Mouse (Mus musculus): Measurements from ENCODE around the gene Cnnm4. TPM values are rescaled to one million over a fixed set of nuclear protein-coding genes. Genes with fewer than 3 reads are reported as not detected.
A peak's percentile ranks its signal among the peaks of the same experiment; 100 is the strongest.

The Cnnm4 gene
- polyA plus RNA-seq, 1 experiment: 5.6 TPM

DNA sequence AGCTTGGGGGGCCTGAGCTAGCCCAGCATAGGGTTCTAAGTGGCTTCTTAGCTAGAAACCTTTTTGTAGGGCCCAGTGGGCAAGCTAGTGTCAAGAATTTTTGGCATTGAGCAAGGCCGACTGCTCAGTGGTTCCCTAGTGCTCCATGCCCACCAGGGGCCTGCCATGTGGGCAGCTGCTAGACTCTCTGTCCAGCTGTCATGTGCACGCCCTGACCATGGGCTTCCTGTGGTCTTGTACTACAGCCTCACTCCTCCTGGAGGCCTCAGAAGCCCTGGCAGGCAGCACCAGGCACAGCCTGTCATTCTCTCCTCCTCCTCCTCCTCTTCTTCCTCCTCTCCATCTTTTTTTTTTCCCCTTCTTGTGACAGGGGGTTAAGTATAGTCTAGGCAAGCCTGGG lies 25.9 kb downstream of the Cnnm4 start:
- Histone ChIP-seq H3K27me3 (ENCODE audit: control insufficient read depth, insufficient read depth, low read length) (no peaks in the 10 kb centered on the region), H3K4me3 (ENCODE audit: extremely low read depth, insufficient read depth, insufficient read length) (no peak overlapping the region), H3K4me1 (ENCODE audit: control insufficient read depth, insufficient read depth, insufficient read length) (no peaks in the 10 kb centered on the region), H3K36me3 (ENCODE audit: control insufficient read depth, insufficient read depth, low read length) (peaks cover 10% of the 10 kb centered on the region), H3K27ac (ENCODE audit: insufficient read depth, low read length) (no peak overlapping the region)
- no peak for DNase-seq (ENCODE audit: low read depth in 1 of 2, low spot score in 2 of 2)
- no peak for TF ChIP-seq POLR2A (IDR thresholded peaks at IDR 0.05; ENCODE audit: low read depth, low read length)
- no peak for TF ChIP-seq CTCF (IDR thresholded peaks at IDR 0.05; ENCODE audit: extremely low read depth, insufficient read depth, insufficient read length, insufficient replicate concordance)
- 85% methylated on average over 2 of the region's 2 CpGs for WGBS

DNA sequence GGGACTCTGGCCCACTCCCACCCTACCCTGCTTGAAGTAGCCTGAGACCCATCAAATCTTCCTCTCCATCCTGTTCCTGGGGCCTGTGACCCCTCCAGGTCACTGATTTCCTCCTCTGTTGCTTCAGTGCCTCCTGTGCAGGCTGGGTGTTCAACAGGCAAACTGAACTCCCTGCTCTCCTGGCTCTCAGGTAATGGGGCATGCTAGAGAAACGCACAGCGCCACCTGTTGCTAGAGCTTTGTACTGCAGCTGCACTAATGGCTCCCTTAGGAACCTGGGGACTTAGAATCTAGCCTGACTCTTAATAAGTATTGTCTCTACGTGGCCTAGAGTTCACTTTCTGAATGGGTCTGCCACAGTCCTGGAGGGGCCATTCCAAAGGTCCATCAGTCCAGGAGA lies 29.8 kb downstream of the Cnnm4 start:
- H3K36me3 ChIP-seq (ENCODE audit: control insufficient read depth, insufficient read depth, low read length): peaks cover 10% of the 10 kb centered on the region
- WGBS: 4% methylated on average over 3 of the region's 3 CpGs
- peak; percentile 87; the same call in 1 of the 2 replicates for TF ChIP-seq CTCF (IDR thresholded peaks at IDR 0.05; ENCODE audit: extremely low read depth, insufficient read depth, insufficient read length, insufficient replicate concordance)
- TF ChIP-seq POLR2A (IDR thresholded peaks at IDR 0.05; ENCODE audit: low read depth, low read length): no peak

DNA sequence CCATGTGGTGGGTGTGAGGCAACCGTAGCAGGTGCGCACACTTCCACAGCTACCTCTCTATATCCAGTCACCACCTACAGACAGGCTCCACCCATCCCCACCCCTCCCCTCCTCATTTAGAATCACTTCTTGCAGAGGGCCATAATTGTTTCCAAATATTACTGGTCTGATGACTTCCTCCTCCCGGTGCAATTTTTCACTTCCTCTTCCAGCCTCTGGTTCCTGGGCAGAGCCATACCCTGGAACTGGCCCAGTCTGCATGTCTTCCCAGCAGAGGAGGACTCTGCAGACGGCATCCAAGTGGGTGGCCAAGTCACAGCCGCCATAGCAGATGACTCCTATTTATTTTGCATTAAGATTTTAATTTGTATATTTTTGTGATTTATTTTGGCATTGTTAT lies 36.8 kb downstream of the Cnnm4 start:
- 55% methylated on average over 5 of the region's 5 CpGs for WGBS
- H3K4me1 ChIP-seq (ENCODE audit: control insufficient read depth, insufficient read depth, insufficient read length): peaks cover 6% of the 10 kb centered on the region
- H3K27ac ChIP-seq (ENCODE audit: insufficient read depth, low read length): no peak overlapping the region
- H3K4me3 ChIP-seq (ENCODE audit: extremely low read depth, insufficient read depth, insufficient read length): no peak overlapping the region
- H3K27me3 ChIP-seq (ENCODE audit: control insufficient read depth, insufficient read depth, low read length): no peaks in the 10 kb centered on the region
- TF ChIP-seq CTCF (IDR thresholded peaks at IDR 0.05; ENCODE audit: extremely low read depth, insufficient read depth, insufficient read length, insufficient replicate concordance): no peak
- TF ChIP-seq POLR2A (IDR thresholded peaks at IDR 0.05; ENCODE audit: low read depth, low read length): no peak
- H3K36me3 ChIP-seq (ENCODE audit: control insufficient read depth, insufficient read depth, low read length): peaks cover 2% of the 10 kb centered on the region
- no peak for DNase-seq (ENCODE audit: low read depth in 1 of 2, low spot score in 2 of 2)

More for the DNA sequence above, 29.8 kb downstream of the Cnnm4 start:
- Histone ChIP-seq H3K4me3 (ENCODE audit: extremely low read depth, insufficient read depth, insufficient read length) (no peak overlapping the region), H3K27ac (ENCODE audit: insufficient read depth, low read length) (no peak overlapping the region), H3K27me3 (ENCODE audit: control insufficient read depth, insufficient read depth, low read length) (no peaks in the 10 kb centered on the region), H3K4me1 (ENCODE audit: control insufficient read depth, insufficient read depth, insufficient read length) (no peaks in the 10 kb centered on the region)
- peak; percentile 53 to 79 for DNase-seq (ENCODE audit: low read depth in 1 of 2, low spot score in 2 of 2)

DNA sequence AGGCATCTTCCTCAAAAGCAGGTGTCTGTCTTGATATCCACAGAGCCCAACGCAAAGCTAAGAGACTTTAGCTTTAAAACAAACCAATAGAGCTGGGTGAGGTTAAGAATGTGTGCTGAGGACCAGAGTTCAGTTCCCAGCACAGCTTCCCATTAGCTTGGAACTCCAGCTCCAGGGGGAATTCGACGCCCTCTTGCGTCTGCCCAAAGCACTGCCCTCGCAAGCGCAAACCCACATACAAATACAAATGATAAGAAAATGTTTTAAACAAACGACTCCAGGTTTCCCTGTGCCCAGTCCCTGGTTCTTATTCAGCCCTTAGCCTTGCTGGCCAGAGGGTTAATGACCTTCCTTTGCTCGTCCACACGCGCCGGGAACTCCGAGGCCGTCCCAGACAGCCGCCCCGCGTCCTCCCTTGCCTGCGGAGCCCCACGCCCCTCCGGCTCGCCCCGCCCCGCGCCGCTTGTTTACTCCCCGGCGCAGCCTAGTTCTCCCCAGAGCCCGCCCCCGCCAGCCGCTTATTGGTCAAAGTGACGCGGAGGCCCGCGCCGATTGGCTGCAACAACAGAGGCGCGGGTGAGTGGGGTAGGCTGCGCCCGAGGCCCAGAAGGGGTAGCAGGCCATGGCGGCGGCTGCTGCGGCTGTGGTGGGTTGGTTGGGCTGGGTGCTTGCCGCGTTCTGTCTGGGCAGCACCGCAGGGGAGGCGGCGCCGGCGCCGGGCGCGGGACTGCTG lies 40.0 kb downstream of the Cnnm4 start, which contains the start of gene Cnnm3:
Gene Cnnm3, plus strand, starts transcription at position 579 of the 733 bp plus-strand sequence.
- Histone ChIP-seq H3K4me3 (ENCODE audit: extremely low read depth, insufficient read depth, insufficient read length) (peak within 1 kb of the TSS; percentile 89), H3K27ac (ENCODE audit: insufficient read depth, low read length) (peak within 1 kb of the TSS; percentile 95), H3K27me3 (ENCODE audit: control insufficient read depth, insufficient read depth, low read length) (no peaks in the 10 kb centered on the region), H3K36me3 (ENCODE audit: control insufficient read depth, insufficient read depth, low read length) (peaks cover 2% of the 10 kb centered on the region), H3K4me1 (ENCODE audit: control insufficient read depth, insufficient read depth, insufficient read length) (peaks cover 6% of the 10 kb centered on the region)
- 3% methylated on average over 50 of the region's 51 CpGs for WGBS
- DNase-seq (ENCODE audit: low read depth in 1 of 2, low spot score in 2 of 2): peak; percentile 94 to 100
- TF ChIP-seq CTCF (IDR thresholded peaks at IDR 0.05; ENCODE audit: extremely low read depth, insufficient read depth, insufficient read length, insufficient replicate concordance) (peak; percentile 25; the same call in 1 of the 2 replicates), POLR2A (IDR thresholded peaks at IDR 0.05; ENCODE audit: low read depth, low read length) (peak; percentile 90)

DNA sequence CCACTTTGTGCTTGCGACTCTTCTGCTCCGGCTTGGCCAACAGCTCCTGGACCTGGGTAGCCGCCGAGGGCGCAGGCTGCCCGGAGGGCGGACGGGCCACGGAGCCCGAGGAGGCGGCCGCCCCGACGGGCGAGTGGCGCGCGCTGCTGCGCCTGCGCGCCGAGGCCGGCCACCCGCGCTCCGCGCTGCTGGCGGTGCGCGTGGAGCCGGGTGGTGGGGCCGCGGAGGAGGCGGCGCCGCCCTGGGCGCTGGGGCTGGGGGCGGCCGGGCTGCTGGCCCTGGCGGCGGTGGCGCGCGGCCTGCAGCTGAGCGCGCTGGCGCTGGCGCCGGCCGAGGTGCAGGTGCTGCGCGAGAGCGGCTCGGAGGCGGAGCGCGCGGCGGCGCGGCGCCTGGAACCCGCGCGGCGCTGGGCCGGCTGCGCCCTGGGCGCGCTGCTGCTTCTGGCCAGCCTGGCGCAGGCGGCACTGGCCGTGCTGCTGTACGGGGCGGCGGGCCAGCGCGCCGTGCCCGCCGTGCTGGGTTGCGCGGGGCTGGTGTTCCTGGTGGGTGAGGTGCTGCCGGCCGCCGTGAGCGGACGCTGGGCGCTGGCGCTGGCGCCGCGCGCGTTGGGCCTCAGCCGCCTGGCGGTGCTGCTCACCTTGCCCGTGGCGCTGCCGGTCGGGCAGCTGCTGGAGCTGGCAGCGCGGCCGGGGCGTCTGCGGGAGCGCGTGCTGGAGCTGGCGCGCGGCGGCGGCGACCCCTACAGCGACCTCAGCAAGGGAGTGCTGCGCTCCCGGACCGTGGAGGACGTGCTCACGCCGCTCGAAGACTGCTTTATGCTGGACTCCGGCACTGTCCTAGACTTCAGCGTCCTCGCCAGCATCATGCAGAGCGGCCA lies 40.9 kb downstream of the Cnnm4 start:
- Histone ChIP-seq H3K4me3 (ENCODE audit: extremely low read depth, insufficient read depth, insufficient read length) (peak overlapping the region; percentile 89), H3K27ac (ENCODE audit: insufficient read depth, low read length) (peak overlapping the region; percentile 95), H3K27me3 (ENCODE audit: control insufficient read depth, insufficient read depth, low read length) (no peaks in the 10 kb centered on the region), H3K36me3 (ENCODE audit: control insufficient read depth, insufficient read depth, low read length) (no peaks in the 10 kb centered on the region), H3K4me1 (ENCODE audit: control insufficient read depth, insufficient read depth, insufficient read length) (peaks cover 6% of the 10 kb centered on the region)
- WGBS: 6% methylated on average over 109 of the region's 126 CpGs
- TF ChIP-seq CTCF (IDR thresholded peaks at IDR 0.05; ENCODE audit: extremely low read depth, insufficient read depth, insufficient read length, insufficient replicate concordance) (no peak), POLR2A (IDR thresholded peaks at IDR 0.05; ENCODE audit: low read depth, low read length) (no peak)
- peak; percentile 15 to 41 for DNase-seq (ENCODE audit: low read depth in 1 of 2, low spot score in 2 of 2)

DNA sequence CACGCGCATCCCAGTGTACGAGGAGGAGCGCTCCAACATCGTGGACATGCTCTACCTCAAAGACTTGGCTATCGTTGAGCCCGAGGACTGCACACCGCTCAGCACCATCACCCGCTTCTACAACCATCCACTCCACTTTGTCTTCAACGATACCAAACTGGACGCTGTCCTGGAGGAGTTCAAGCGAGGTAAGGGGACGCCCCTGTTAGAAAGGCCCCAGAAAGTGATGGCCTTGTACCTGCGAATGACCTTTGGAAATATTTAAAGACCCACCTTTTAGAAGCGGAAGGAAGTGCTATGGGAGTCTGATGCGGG lies 41.5 kb downstream of the Cnnm4 start:
- WGBS: 7% methylated on average over 16 of the region's 16 CpGs

More for the DNA sequence above, 41.5 kb downstream of the Cnnm4 start:
- Histone ChIP-seq H3K4me3 (ENCODE audit: extremely low read depth, insufficient read depth, insufficient read length) (peak overlapping the region; percentile 89), H3K27me3 (ENCODE audit: control insufficient read depth, insufficient read depth, low read length) (no peaks in the 10 kb centered on the region), H3K27ac (ENCODE audit: insufficient read depth, low read length) (no peak overlapping the region), H3K36me3 (ENCODE audit: control insufficient read depth, insufficient read depth, low read length) (no peaks in the 10 kb centered on the region), H3K4me1 (ENCODE audit: control insufficient read depth, insufficient read depth, insufficient read length) (peaks cover 6% of the 10 kb centered on the region)
- DNase-seq (ENCODE audit: low read depth in 1 of 2, low spot score in 2 of 2): no peak
- no peak for TF ChIP-seq POLR2A (IDR thresholded peaks at IDR 0.05; ENCODE audit: low read depth, low read length)
